Mouse (Mus musculus) heart, embryonic 16.5 days (tissue): ENCODE measurements around the gene Spata33. TPM values are rescaled to one million over a fixed set of nuclear protein-coding genes. Genes with fewer than 3 reads are reported as not detected.

Source experiments
- ATAC-seq: fragments of 200-750 bp; cut with Nextera tagmentation; replicated peaks from 2 replicates; pipeline ENCODE4 v1.8.0; 2017; ENCODE audit warnings: moderate number of reproducible peaks; ENCODE audit not compliant: insufficient read depth, low FRiP score; ENCODE audit errors: extremely low read depth
- H3K27ac ChIP-seq: fragments of 300-500 bp; sonication (generic); 2 replicates; pipeline ENCODE4 v1.5.1; 2014; ENCODE audit warnings: mild to moderate bottlenecking, low read length, control low read depth, moderate library complexity
- H3K27me3 ChIP-seq: fragments of 300-500 bp; sonication (generic); 2 replicates; pipeline ENCODE4 v1.6.1; 2014; ENCODE audit warnings: low read length, mixed read lengths; ENCODE audit not compliant: control insufficient read depth, insufficient read depth
- H3K36me3 ChIP-seq: fragments of 300-500 bp; sonication (generic); 2 replicates; pipeline ENCODE4 v1.6.1; 2014; ENCODE audit not compliant: control insufficient read depth, insufficient read depth
- H3K4me1 ChIP-seq: fragments of 300-500 bp; sonication (generic); 2 replicates; pipeline ENCODE4 v1.6.1; 2014; ENCODE audit warnings: low read length, mixed read lengths; ENCODE audit not compliant: control insufficient read depth, insufficient read depth
- H3K4me2 ChIP-seq: fragments of 300-500 bp; sonication (generic); 2 replicates; pipeline ENCODE4 v1.6.1; 2014; ENCODE audit warnings: low read depth, mild to moderate bottlenecking, control low read depth, low read length
- H3K4me3 ChIP-seq: fragments of 300-500 bp; sonication (generic); 2 replicates; pipeline ENCODE4 v1.5.1; 2014; ENCODE audit warnings: mild to moderate bottlenecking, control low read depth, low read length
- H3K9ac ChIP-seq: fragments of 300-500 bp; sonication (generic); 2 replicates; pipeline ENCODE4 v1.6.1; 2014; ENCODE audit warnings: low read length, control low read depth
- H3K9me3 ChIP-seq: fragments of 300-500 bp; sonication (generic); replicated peaks from 2 replicates; pipeline ENCODE4 v1.6.1; 2016; ENCODE audit warnings: low read length; ENCODE audit not compliant: control insufficient read depth
- WGBS: fragments of 180-500 bp; shearing (Covaris S2); extraction: QIAGEN DNeasy Blood & Tissue Kit; methylation state at CpG from one replicate; pipeline ENCODE4 v1.1.7; 2014; 5-methylcytosine and 5-hydroxymethylcytosine counted together
- polyA plus RNA-seq: library from polyadenylated mRNA; unstranded; fragments of >200 nt; fragmentation: Nextera tagmentation; extraction: Ambion mirVana; gene quantifications from 2 replicates; pipeline ENCODE4 v1.2.1, GENCODE M21; 2015

Spata33 gene
- polyA plus RNA-seq, 1 experiment from 2014 or later, result 5.0 TPM

- H3K36me3 ChIP-seq, result peaks cover 4% of the 10 kb centered on the region
- peaks cover 6% of the 10 kb centered on the region; the same call in 1 of the 2 replicates for H3K4me1 ChIP-seq
- H3K9me3 ChIP-seq, result no peaks in the 10 kb centered on the region
- no peak overlapping the region for H3K4me2 ChIP-seq
- no peak overlapping the region for H3K9ac ChIP-seq
- no peak for ATAC-seq
- H3K27ac ChIP-seq, result no peak overlapping the region
- H3K4me3 ChIP-seq, result no peak overlapping the region
- WGBS, result 82% methylated on average over 10 of the region's 10 CpGs
- H3K27me3 ChIP-seq, result peaks cover under 1% of the 10 kb centered on the region; the same call in 1 of the 2 replicates
Observed at GRCm38 (mm10) chr8:123239398-123239797, 26.8 kb downstream of the Spata33 start.

GRCm38 (mm10) chr8:123242107-123242923, 29.7 kb downstream of the Spata33 start:
- H3K9me3 ChIP-seq, result no peaks in the 10 kb centered on the region
- H3K36me3 ChIP-seq, result peaks cover 21% of the 10 kb centered on the region
- no peak overlapping the region for H3K4me2 ChIP-seq
- no peak for ATAC-seq
- no peaks in the 10 kb centered on the region for H3K27me3 ChIP-seq
- H3K4me1 ChIP-seq, result no peaks in the 10 kb centered on the region
- H3K9ac ChIP-seq, result no peak overlapping the region
- no peak overlapping the region for H3K27ac ChIP-seq
- H3K4me3 ChIP-seq, result no peak overlapping the region
- WGBS, result 76% methylated on average over 7 of the region's 7 CpGs

GRCm38 (mm10) chr8:123243053-123243452, 30.4 kb downstream of the Spata33 start:
- Histone ChIP-seq H3K9me3 (no peaks in the 10 kb centered on the region), H3K4me1 (no peaks in the 10 kb centered on the region), H3K27ac (no peak overlapping the region), H3K27me3 (no peaks in the 10 kb centered on the region), H3K9ac (no peak overlapping the region), H3K36me3 (peaks cover 25% of the 10 kb centered on the region), H3K4me3 (no peak overlapping the region), H3K4me2 (no peak overlapping the region)
- ATAC-seq, result no peak
- 67% methylated on average over 11 of the region's 11 CpGs for WGBS

- H3K4me1 ChIP-seq, result no peaks in the 10 kb centered on the region
- ATAC-seq, result no peak
- 89% methylated on average over 4 of the region's 4 CpGs for WGBS
- H3K27me3 ChIP-seq, result no peaks in the 10 kb centered on the region
- H3K4me2 ChIP-seq, result no peak overlapping the region
- H3K9ac ChIP-seq, result no peak overlapping the region
- H3K27ac ChIP-seq, result no peak overlapping the region
- H3K9me3 ChIP-seq, result no peaks in the 10 kb centered on the region
- H3K4me3 ChIP-seq, result no peak overlapping the region
- peaks cover 27% of the 10 kb centered on the region for H3K36me3 ChIP-seq
Observed at GRCm38 (mm10) chr8:123244382-123244781, 31.8 kb downstream of the Spata33 start.

- H3K36me3 ChIP-seq, result peaks cover 33% of the 10 kb centered on the region
- no peak for ATAC-seq
- WGBS, result 80% methylated on average over 12 of the region's 12 CpGs
Observed at GRCm38 (mm10) chr8:123245543-123245942, 32.9 kb downstream of the Spata33 start.

GRCm38 (mm10) chr8:123247748-123248147, 35.1 kb downstream of the Spata33 start:
- 91% methylated on average over 6 of the region's 6 CpGs for WGBS
- ATAC-seq, result no peak
- no peak overlapping the region for H3K4me3 ChIP-seq
- no peak overlapping the region for H3K4me2 ChIP-seq
- H3K36me3 ChIP-seq, result peaks cover 36% of the 10 kb centered on the region
- no peaks in the 10 kb centered on the region for H3K9me3 ChIP-seq
- no peaks in the 10 kb centered on the region for H3K27me3 ChIP-seq
- H3K4me1 ChIP-seq, result no peaks in the 10 kb centered on the region; the same call in 1 of the 2 replicates
- no peak overlapping the region for H3K9ac ChIP-seq
- no peak overlapping the region for H3K27ac ChIP-seq

More at GRCm38 (mm10) chr8:123245543-123245942, 32.9 kb downstream of the Spata33 start:
- Histone ChIP-seq H3K4me1 (no peaks in the 10 kb centered on the region), H3K27ac (no peak overlapping the region), H3K27me3 (no peaks in the 10 kb centered on the region), H3K9me3 (no peaks in the 10 kb centered on the region), H3K4me2 (no peak overlapping the region), H3K9ac (no peak overlapping the region), H3K4me3 (no peak overlapping the region)

- Histone ChIP-seq H3K36me3 (peaks cover 36% of the 10 kb centered on the region), H3K4me2 (no peak overlapping the region), H3K4me3 (no peak overlapping the region), H3K27ac (no peak overlapping the region), H3K9ac (no peak overlapping the region), H3K4me1 (peaks cover 6% of the 10 kb centered on the region), H3K9me3 (no peaks in the 10 kb centered on the region), H3K27me3 (no peaks in the 10 kb centered on the region)
- 88% methylated on average over 8 of the region's 8 CpGs for WGBS
- ATAC-seq, result no peak
Observed at GRCm38 (mm10) chr8:123248596-123248995, 36.0 kb downstream of the Spata33 start.

- Histone ChIP-seq H3K4me2 (no peak overlapping the region), H3K27ac (no peak overlapping the region), H3K9ac (no peak overlapping the region), H3K4me1 (peaks cover 17% of the 10 kb centered on the region), H3K27me3 (no peaks in the 10 kb centered on the region), H3K9me3 (no peaks in the 10 kb centered on the region), H3K4me3 (no peak overlapping the region), H3K36me3 (peaks cover 24% of the 10 kb centered on the region)
- ATAC-seq, result no peak
- 92% methylated on average over 5 of the region's 5 CpGs for WGBS
Observed at GRCm38 (mm10) chr8:123250940-123251339, 38.3 kb downstream of the Spata33 start.

GRCm38 (mm10) chr8:123252925-123253324, 40.3 kb downstream of the Spata33 start:
- Histone ChIP-seq H3K4me3 (peak overlapping the region; percentile 98), H3K9me3 (no peaks in the 10 kb centered on the region), H3K9ac (peak overlapping the region; percentile 95), H3K27me3 (no peaks in the 10 kb centered on the region), H3K4me1 (peaks cover 17% of the 10 kb centered on the region), H3K27ac (peak overlapping the region; percentile 89; the same call in 1 of the 2 replicates), H3K4me2 (peak overlapping the region; percentile 72), H3K36me3 (peaks cover 21% of the 10 kb centered on the region)
- WGBS, result 42% methylated on average over 4 of the region's 4 CpGs
- ATAC-seq, result no peak
